Mouse (Mus musculus): ENCODE data around the gene Exoc3l4. TPM values are rescaled to one million over a fixed set of nuclear protein-coding genes. Genes with fewer than 3 reads are reported as not detected.

Gene Exoc3l4
- polyA plus RNA-seq, 1 experiment from 2014 or later: 15.5 TPM

GRCm38 (mm10) chr12:111455860-111456259 lies 39.0 kb downstream of the Exoc3l4 start:
- Histone ChIP-seq H3K9ac (no peak overlapping the region), H3K27ac (peak overlapping the region; percentile 19; the same call in 1 of the 2 replicates), H3K4me1 (replicated peaks) (peaks cover 28% of the 10 kb centered on the region), H3K9me3 (replicated peaks) (no peaks in the 10 kb centered on the region), H3K36me3 (peaks cover 43% of the 10 kb centered on the region), H3K27me3 (peaks cover 28% of the 10 kb centered on the region), H3K4me3 (replicated peaks) (no peak overlapping the region), H3K4me2 (no peak overlapping the region)
- no peak for ATAC-seq (ENCODE audit: low read depth)
- WGBS (ENCODE audit: insufficient replicate concordance): 44% methylated on average over 8 of the region's 8 CpGs
- DNase-seq: no peak

- Histone ChIP-seq H3K27ac (no peak overlapping the region), H3K36me3 (peaks cover 24% of the 10 kb centered on the region), H3K27me3 (peaks cover 25% of the 10 kb centered on the region), H3K4me3 (replicated peaks) (no peak overlapping the region), H3K9me3 (replicated peaks) (no peaks in the 10 kb centered on the region), H3K4me2 (no peak overlapping the region), H3K9ac (no peak overlapping the region), H3K4me1 (replicated peaks) (peaks cover 36% of the 10 kb centered on the region)
- no peak for DNase-seq
- WGBS (ENCODE audit: insufficient replicate concordance): 62% methylated on average over 1 of the region's 1 CpGs
- ATAC-seq (ENCODE audit: low read depth): no peak
Observed at GRCm38 (mm10) chr12:111457742-111458141, 40.9 kb downstream of the Exoc3l4 start.

- WGBS (ENCODE audit: insufficient replicate concordance): 55% methylated on average over 7 of the region's 7 CpGs
- DNase-seq (no peak), ATAC-seq (ENCODE audit: low read depth) (no peak)
- Histone ChIP-seq H3K36me3 (no peaks in the 10 kb centered on the region), H3K4me2 (no peak overlapping the region), H3K4me3 (replicated peaks) (no peak overlapping the region), H3K27ac (no peak overlapping the region), H3K9ac (no peak overlapping the region), H3K4me1 (replicated peaks) (peaks cover 24% of the 10 kb centered on the region), H3K27me3 (peaks cover 29% of the 10 kb centered on the region), H3K9me3 (replicated peaks) (no peaks in the 10 kb centered on the region)
Observed at GRCm38 (mm10) chr12:111463570-111463969, 46.8 kb downstream of the Exoc3l4 start.

- WGBS (ENCODE audit: insufficient replicate concordance): 81% methylated on average over 3 of the region's 3 CpGs
- H3K4me3 ChIP-seq (replicated peaks): no peak overlapping the region
Observed at GRCm38 (mm10) chr12:111466369-111466768, 49.6 kb downstream of the Exoc3l4 start.

GRCm38 (mm10) chr12:111468206-111468605 lies 51.4 kb downstream of the Exoc3l4 start:
- 69% methylated on average over 7 of the region's 7 CpGs for WGBS (ENCODE audit: insufficient replicate concordance)
- Histone ChIP-seq H3K27me3 (peaks cover 35% of the 10 kb centered on the region), H3K27ac (no peak overlapping the region), H3K4me2 (no peak overlapping the region), H3K36me3 (no peaks in the 10 kb centered on the region), H3K4me3 (replicated peaks) (no peak overlapping the region), H3K9me3 (replicated peaks) (no peaks in the 10 kb centered on the region), H3K4me1 (replicated peaks) (peaks cover 13% of the 10 kb centered on the region), H3K9ac (no peak overlapping the region)
- DNase-seq: no peak
- ATAC-seq (ENCODE audit: low read depth): no peak

More at GRCm38 (mm10) chr12:111466369-111466768, 49.6 kb downstream of the Exoc3l4 start:
- Histone ChIP-seq H3K4me1 (replicated peaks) (peaks cover 18% of the 10 kb centered on the region), H3K27ac (no peak overlapping the region), H3K9me3 (replicated peaks) (no peaks in the 10 kb centered on the region), H3K36me3 (no peaks in the 10 kb centered on the region), H3K4me2 (no peak overlapping the region), H3K27me3 (peaks cover 33% of the 10 kb centered on the region), H3K9ac (no peak overlapping the region)
- ATAC-seq (ENCODE audit: low read depth) (no peak), DNase-seq (no peak)

- Histone ChIP-seq H3K27me3 (peaks cover 39% of the 10 kb centered on the region), H3K4me1 (replicated peaks) (0 out of 2 replicates have a peak, but pooled peaks cover 3% of the 10 kb centered on the region), H3K9ac (no peak overlapping the region), H3K4me2 (no peak overlapping the region), H3K9me3 (replicated peaks) (no peaks in the 10 kb centered on the region), H3K36me3 (no peaks in the 10 kb centered on the region), H3K4me3 (replicated peaks) (no peak overlapping the region), H3K27ac (no peak overlapping the region)
- peak; percentile 48 for DNase-seq
- 5% methylated on average over 8 of the region's 8 CpGs for WGBS (ENCODE audit: insufficient replicate concordance)
- ATAC-seq (ENCODE audit: low read depth): peak; percentile 67; the same call in 1 of the 2 replicates
Observed at GRCm38 (mm10) chr12:111469507-111469906, 52.7 kb downstream of the Exoc3l4 start.

GRCm38 (mm10) chr12:111471119-111471518 lies 54.3 kb downstream of the Exoc3l4 start:
- WGBS (ENCODE audit: insufficient replicate concordance): 31% methylated on average over 1 of the region's 1 CpGs
- H3K27ac ChIP-seq: no peak overlapping the region
- no peak for DNase-seq

GRCm38 (mm10) chr12:111471721-111472120 lies 54.9 kb downstream of the Exoc3l4 start:
- no peak overlapping the region for H3K27ac ChIP-seq
- H3K4me1 ChIP-seq (replicated peaks): no peaks in the 10 kb centered on the region
- no peaks in the 10 kb centered on the region for H3K9me3 ChIP-seq (replicated peaks)
- H3K36me3 ChIP-seq: no peaks in the 10 kb centered on the region
- no peak overlapping the region for H3K4me3 ChIP-seq (replicated peaks)
- no peak overlapping the region for H3K4me2 ChIP-seq
- no peak for DNase-seq
- ATAC-seq (ENCODE audit: low read depth): no peak
- H3K9ac ChIP-seq: no peak overlapping the region
- WGBS (ENCODE audit: insufficient replicate concordance): 71% methylated on average over 3 of the region's 3 CpGs
- peaks cover 32% of the 10 kb centered on the region for H3K27me3 ChIP-seq

More at GRCm38 (mm10) chr12:111471119-111471518, 54.3 kb downstream of the Exoc3l4 start:
- H3K36me3 ChIP-seq: no peaks in the 10 kb centered on the region
- no peak overlapping the region for H3K9ac ChIP-seq
- H3K9me3 ChIP-seq (replicated peaks): no peaks in the 10 kb centered on the region
- H3K4me2 ChIP-seq: no peak overlapping the region
- H3K27me3 ChIP-seq: peaks cover 28% of the 10 kb centered on the region
- no peaks in the 10 kb centered on the region for H3K4me1 ChIP-seq (replicated peaks)
- no peak for ATAC-seq (ENCODE audit: low read depth)
- no peak overlapping the region for H3K4me3 ChIP-seq (replicated peaks)

- H3K4me2 ChIP-seq: no peak overlapping the region
- no peaks in the 10 kb centered on the region for H3K36me3 ChIP-seq
- 69% methylated on average over 5 of the region's 5 CpGs for WGBS (ENCODE audit: insufficient replicate concordance)
- peaks cover 35% of the 10 kb centered on the region for H3K27me3 ChIP-seq
- H3K4me1 ChIP-seq (replicated peaks): no peaks in the 10 kb centered on the region
- H3K4me3 ChIP-seq (replicated peaks): no peak overlapping the region
- DNase-seq (no peak), ATAC-seq (ENCODE audit: low read depth) (no peak)
- no peak overlapping the region for H3K27ac ChIP-seq
- 0 out of 2 replicates have a peak, but pooled peaks cover 3% of the 10 kb centered on the region for H3K9me3 ChIP-seq (replicated peaks)
- no peak overlapping the region for H3K9ac ChIP-seq
Observed at GRCm38 (mm10) chr12:111472886-111473285, 56.1 kb downstream of the Exoc3l4 start.

GRCm38 (mm10) chr12:111474384-111474783 lies 57.6 kb downstream of the Exoc3l4 start:
- Histone ChIP-seq H3K27ac (no peak overlapping the region), H3K4me1 (replicated peaks) (no peaks in the 10 kb centered on the region), H3K9ac (no peak overlapping the region), H3K27me3 (peaks cover 42% of the 10 kb centered on the region), H3K9me3 (replicated peaks) (0 out of 2 replicates have a peak, but pooled peaks cover 3% of the 10 kb centered on the region), H3K4me3 (replicated peaks) (no peak overlapping the region), H3K36me3 (no peaks in the 10 kb centered on the region), H3K4me2 (no peak overlapping the region)
- DNase-seq (no peak), ATAC-seq (ENCODE audit: low read depth) (no peak)
- WGBS (ENCODE audit: insufficient replicate concordance): 76% methylated on average over 3 of the region's 3 CpGs

GRCm38 (mm10) chr12:111474893-111475643 lies 58.3 kb downstream of the Exoc3l4 start:
- H3K4me2 ChIP-seq: no peak overlapping the region
- peaks cover 43% of the 10 kb centered on the region for H3K27me3 ChIP-seq
- no peaks in the 10 kb centered on the region for H3K4me1 ChIP-seq (replicated peaks)
- no peaks in the 10 kb centered on the region for H3K36me3 ChIP-seq
- 47% methylated on average over 8 of the region's 8 CpGs for WGBS (ENCODE audit: insufficient replicate concordance)
- no peak overlapping the region for H3K27ac ChIP-seq
- ATAC-seq (ENCODE audit: low read depth): no peak
- DNase-seq: no peak
- no peak overlapping the region for H3K9ac ChIP-seq
- 0 out of 2 replicates have a peak, but pooled peaks cover 3% of the 10 kb centered on the region for H3K9me3 ChIP-seq (replicated peaks)
- no peak overlapping the region for H3K4me3 ChIP-seq (replicated peaks)

- Histone ChIP-seq H3K9ac (no peak overlapping the region), H3K9me3 (replicated peaks) (0 out of 2 replicates have a peak, but pooled peaks cover 3% of the 10 kb centered on the region), H3K27me3 (peaks cover 61% of the 10 kb centered on the region), H3K27ac (no peak overlapping the region), H3K4me3 (replicated peaks) (no peak overlapping the region), H3K4me1 (replicated peaks) (no peaks in the 10 kb centered on the region), H3K36me3 (no peaks in the 10 kb centered on the region), H3K4me2 (no peak overlapping the region)
- WGBS (ENCODE audit: insufficient replicate concordance): 53% methylated on average over 5 of the region's 5 CpGs
- no peak for ATAC-seq (ENCODE audit: low read depth)
- no peak for DNase-seq
Observed at GRCm38 (mm10) chr12:111478924-111479323, 62.1 kb downstream of the Exoc3l4 start.
